Mouse (Mus musculus): ENCODE data around the gene Phf2. TPM values are rescaled to one million over a fixed set of nuclear protein-coding genes. Genes with fewer than 3 reads are reported as not detected.
"Not testable (repeated sequence)": the region's sequence is repeated elsewhere in the genome, so short reads cannot be mapped to it uniquely, and the experiment has no call there.

Phf2 gene
- polyA plus RNA-seq, 1 experiment = 21.5 TPM

- H3K36me3 ChIP-seq (ENCODE audit: control insufficient read depth, insufficient read depth) = peaks cover 4% of the 10 kb centered on the region
- no peaks in the 10 kb centered on the region for H3K27me3 ChIP-seq (ENCODE audit: control insufficient read depth, insufficient read depth, insufficient read length)
- H3K79me2 ChIP-seq (ENCODE audit: control insufficient read depth, insufficient read depth) = no peaks in the 10 kb centered on the region
- no peak overlapping the region for H3K4me3 ChIP-seq
- TF ChIP-seq MYOG (IDR thresholded peaks at IDR 0.05; ENCODE audit: control insufficient read depth in 1 of 3, insufficient read depth in 1 of 3, insufficient read length in 2 of 3, low read depth in 2 of 3) (no peak), SRF (IDR thresholded peaks at IDR 0.05; ENCODE audit: control insufficient read depth, insufficient read length, low read depth) (no peak), POLR2AphosphoS2 (IDR thresholded peaks at IDR 0.05; ENCODE audit: insufficient read length, low read depth) (no peak), MAX (IDR thresholded peaks at IDR 0.05; ENCODE audit: low read depth) (no peak)
- no peak overlapping the region for H3K4me2 ChIP-seq (ENCODE audit: low read depth)
- no peak overlapping the region for H3ac ChIP-seq (ENCODE audit: control insufficient read depth, insufficient read length)
These were observed 51.8 kb downstream of the Phf2 start for GRCm38 (mm10) chr13:48819131-48819530.

GRCm38 (mm10) chr13:48814406-48814805 is 56.5 kb downstream of the Phf2 start:
- H3K36me3 ChIP-seq (ENCODE audit: control insufficient read depth, insufficient read depth) = peaks cover 12% of the 10 kb centered on the region
- no peaks in the 10 kb centered on the region for H3K79me2 ChIP-seq (ENCODE audit: control insufficient read depth, insufficient read depth)
- no peak for TF ChIP-seq MYOD1 (IDR thresholded peaks at IDR 0.05; ENCODE audit: control insufficient read depth in 1 of 3, insufficient read length in 2 of 3, low read depth in 2 of 3)
- no peak for TF ChIP-seq MYOG (IDR thresholded peaks at IDR 0.05; ENCODE audit: control insufficient read depth in 1 of 3, insufficient read depth in 1 of 3, insufficient read length in 2 of 3, low read depth in 2 of 3)
- TF ChIP-seq POLR2AphosphoS2 (IDR thresholded peaks at IDR 0.05; ENCODE audit: insufficient read length, low read depth) = no peak
- no peak for TF ChIP-seq USF1 (IDR thresholded peaks at IDR 0.05; ENCODE audit: low read depth)
- TF ChIP-seq TCF12 (IDR thresholded peaks at IDR 0.05; ENCODE audit: insufficient read depth, poor library complexity, severe bottlenecking) = no peak
- no peak for TF ChIP-seq MAX (IDR thresholded peaks at IDR 0.05; ENCODE audit: low read depth)
- no peak for TF ChIP-seq TCF3 (IDR thresholded peaks at IDR 0.05; ENCODE audit: insufficient read length, low read depth)
- no peak for TF ChIP-seq REST (IDR thresholded peaks at IDR 0.05; ENCODE audit: insufficient read depth, insufficient read length)
- TF ChIP-seq POLR2A (IDR thresholded peaks at IDR 0.05; ENCODE audit: insufficient read length, low read depth) = no peak
- TF ChIP-seq CEBPB (IDR thresholded peaks at IDR 0.05; ENCODE audit: insufficient read depth, poor library complexity, severe bottlenecking) = no peak
- TF ChIP-seq SRF (IDR thresholded peaks at IDR 0.05; ENCODE audit: control insufficient read depth, insufficient read length, low read depth) = no peak
- no peak overlapping the region for H3ac ChIP-seq (ENCODE audit: control insufficient read depth, insufficient read length)
- no peak overlapping the region for H3K4me3 ChIP-seq
- H3K4me2 ChIP-seq (ENCODE audit: low read depth) = no peak overlapping the region
- no peaks in the 10 kb centered on the region for H3K27me3 ChIP-seq (ENCODE audit: control insufficient read depth, insufficient read depth, insufficient read length)

- Histone ChIP-seq H3K79me2 (ENCODE audit: control insufficient read depth, insufficient read depth) (no peaks in the 10 kb centered on the region), H3K36me3 (ENCODE audit: control insufficient read depth, insufficient read depth) (peaks cover 12% of the 10 kb centered on the region), H3ac (ENCODE audit: control insufficient read depth, insufficient read length) (no peak overlapping the region), H3K27me3 (ENCODE audit: control insufficient read depth, insufficient read depth, insufficient read length) (no peaks in the 10 kb centered on the region), H3K4me2 (ENCODE audit: low read depth) (no peak overlapping the region), H3K4me3 (no peak overlapping the region)
- no peak for TF ChIP-seq CEBPB (IDR thresholded peaks at IDR 0.05; ENCODE audit: insufficient read depth, poor library complexity, severe bottlenecking)
- TF ChIP-seq MYOG (IDR thresholded peaks at IDR 0.05; ENCODE audit: control insufficient read depth in 1 of 3, insufficient read depth in 1 of 3, insufficient read length in 2 of 3, low read depth in 2 of 3) = no peak
- TF ChIP-seq SRF (IDR thresholded peaks at IDR 0.05; ENCODE audit: control insufficient read depth, insufficient read length, low read depth) = no peak
These were observed 59.9 kb downstream of the Phf2 start for GRCm38 (mm10) chr13:48810991-48811390.

- no peaks in the 10 kb centered on the region for H3K79me2 ChIP-seq (ENCODE audit: control insufficient read depth, insufficient read depth)
- no peak overlapping the region for H3ac ChIP-seq (ENCODE audit: control insufficient read depth, insufficient read length)
- no peak for TF ChIP-seq SRF (IDR thresholded peaks at IDR 0.05; ENCODE audit: control insufficient read depth, insufficient read length, low read depth)
- no peak for TF ChIP-seq USF1 (IDR thresholded peaks at IDR 0.05; ENCODE audit: low read depth)
- TF ChIP-seq MAX (IDR thresholded peaks at IDR 0.05; ENCODE audit: low read depth) = no peak
- TF ChIP-seq TCF3 (IDR thresholded peaks at IDR 0.05; ENCODE audit: insufficient read length, low read depth) = no peak
- TF ChIP-seq CEBPB (IDR thresholded peaks at IDR 0.05; ENCODE audit: insufficient read depth, poor library complexity, severe bottlenecking) = no peak
- TF ChIP-seq MYOD1 (IDR thresholded peaks at IDR 0.05; ENCODE audit: control insufficient read depth in 1 of 3, insufficient read length in 2 of 3, low read depth in 2 of 3) = no peak
- no peak for TF ChIP-seq POLR2A (IDR thresholded peaks at IDR 0.05; ENCODE audit: insufficient read length, low read depth)
- TF ChIP-seq POLR2AphosphoS2 (IDR thresholded peaks at IDR 0.05; ENCODE audit: insufficient read length, low read depth) = no peak
- peaks cover 9% of the 10 kb centered on the region for H3K36me3 ChIP-seq (ENCODE audit: control insufficient read depth, insufficient read depth)
- H3K27me3 ChIP-seq (ENCODE audit: control insufficient read depth, insufficient read depth, insufficient read length) = no peaks in the 10 kb centered on the region
- H3K4me3 ChIP-seq = no peak overlapping the region
- H3K4me2 ChIP-seq (ENCODE audit: low read depth) = no peak overlapping the region
These were observed 60.6 kb downstream of the Phf2 start for GRCm38 (mm10) chr13:48810274-48810823.

GRCm38 (mm10) chr13:48809668-48810067 is 61.3 kb downstream of the Phf2 start:
- H3ac ChIP-seq (ENCODE audit: control insufficient read depth, insufficient read length); H3K79me2 ChIP-seq (ENCODE audit: control insufficient read depth, insufficient read depth); H3K36me3 ChIP-seq (ENCODE audit: control insufficient read depth, insufficient read depth); H3K4me3 ChIP-seq; H3K27me3 ChIP-seq (ENCODE audit: control insufficient read depth, insufficient read depth, insufficient read length); H3K4me2 ChIP-seq (ENCODE audit: low read depth): not testable (repeated sequence)

GRCm38 (mm10) chr13:48807481-48808031 is 63.4 kb downstream of the Phf2 start:
- H3K79me2 ChIP-seq (ENCODE audit: control insufficient read depth, insufficient read depth) = no peaks in the 10 kb centered on the region
- peaks cover 8% of the 10 kb centered on the region for H3K36me3 ChIP-seq (ENCODE audit: control insufficient read depth, insufficient read depth)
- H3K4me3 ChIP-seq = no peak overlapping the region
- TF ChIP-seq MYOG (IDR thresholded peaks at IDR 0.05; ENCODE audit: control insufficient read depth in 1 of 3, insufficient read depth in 1 of 3, insufficient read length in 2 of 3, low read depth in 2 of 3) (no peak), MYOD1 (IDR thresholded peaks at IDR 0.05; ENCODE audit: control insufficient read depth in 1 of 3, insufficient read length in 2 of 3, low read depth in 2 of 3) (no peak), MAX (IDR thresholded peaks at IDR 0.05; ENCODE audit: low read depth) (no peak), REST (IDR thresholded peaks at IDR 0.05; ENCODE audit: insufficient read depth, insufficient read length) (no peak), E2F4 (IDR thresholded peaks at IDR 0.05; ENCODE audit: insufficient read depth) (no peak), USF1 (IDR thresholded peaks at IDR 0.05; ENCODE audit: low read depth) (no peak), TCF3 (IDR thresholded peaks at IDR 0.05; ENCODE audit: insufficient read length, low read depth) (no peak), CEBPB (IDR thresholded peaks at IDR 0.05; ENCODE audit: insufficient read depth, poor library complexity, severe bottlenecking) (no peak), TCF12 (IDR thresholded peaks at IDR 0.05; ENCODE audit: insufficient read depth, poor library complexity, severe bottlenecking) (no peak), POLR2A (IDR thresholded peaks at IDR 0.05; ENCODE audit: insufficient read length, low read depth) (no peak), POLR2AphosphoS2 (IDR thresholded peaks at IDR 0.05; ENCODE audit: insufficient read length, low read depth) (no peak), SRF (IDR thresholded peaks at IDR 0.05; ENCODE audit: control insufficient read depth, insufficient read length, low read depth) (no peak)
- no peaks in the 10 kb centered on the region for H3K27me3 ChIP-seq (ENCODE audit: control insufficient read depth, insufficient read depth, insufficient read length)
- H3ac ChIP-seq (ENCODE audit: control insufficient read depth, insufficient read length) = no peak overlapping the region
- no peak overlapping the region for H3K4me2 ChIP-seq (ENCODE audit: low read depth)
